Mouse (Mus musculus) stomach, postnatal 0 days (tissue): Measurements from ENCODE around the gene Lrrc75a.

Experiments used
- CTCF ChIP-seq: IDR thresholded peaks from 2 replicates; pipeline ENCODE4 v1.5.1; 2016; ENCODE audit warnings: antibody characterized with exemption, low read depth, mild to moderate bottlenecking, moderate library complexity
- EP300 ChIP-seq: optimal IDR thresholded peaks from 2 replicates; pipeline ENCODE3; 2016; ENCODE audit warnings: antibody characterized with exemption

DNA sequence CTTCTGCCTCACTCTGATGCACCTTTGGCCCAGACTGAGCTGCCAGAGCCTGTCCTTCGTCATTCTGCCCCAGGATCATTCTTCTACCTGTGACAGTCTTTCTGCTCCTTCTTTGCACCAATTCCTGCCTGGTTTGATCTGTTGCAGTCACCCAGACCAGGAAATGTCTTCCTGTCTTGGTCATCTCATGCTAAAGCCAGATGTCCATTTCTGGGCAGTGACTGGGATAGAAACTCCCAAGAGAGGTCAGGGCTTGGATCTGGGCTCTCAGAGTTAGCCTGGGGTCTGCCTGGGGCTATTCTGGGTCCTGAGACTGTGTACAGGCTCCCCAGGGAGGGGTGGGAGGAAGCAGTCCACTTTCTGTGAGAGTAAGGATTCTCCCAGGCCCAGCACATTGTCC, 82.1 kb downstream of the Lrrc75a start:
- TF ChIP-seq EP300, result no peak
- TF ChIP-seq CTCF, result no peak
